Mouse (Mus musculus) ovary, postnatal 14 days (tissue): ENCODE measurements at regions not wholly inside any gene's neighbourhood (a gene's known extent, or its start where the extent isn't known, plus 50 kb on each side); places are given as distances from the start of the nearest gene placed in this dataset.

Experiments
- DNase-seq: peaks from one replicate; pipeline ENCODE4 v3.0.0; 2022; ENCODE audit warnings: low spot score

GRCm38 (mm10) chr13:14898495-14898894, 268.5 kb downstream of the AW209491 start:
- DNase-seq = no peak

- DNase-seq = no peak
Measured at GRCm38 (mm10) chr13:14930137-14930785, 300.3 kb downstream of the AW209491 start.

GRCm38 (mm10) chr13:14966187-14966726, 336.3 kb downstream of the AW209491 start:
- no peak for DNase-seq

GRCm38 (mm10) chr13:15002700-15003099, 372.7 kb downstream of the AW209491 start:
- DNase-seq = no peak

- DNase-seq = no peak
Measured at GRCm38 (mm10) chr13:15011638-15012037, 381.7 kb downstream of the AW209491 start.

GRCm38 (mm10) chr13:15018811-15019745, 389.1 kb downstream of the AW209491 start:
- no peak for DNase-seq

- DNase-seq = no peak
Measured at GRCm38 (mm10) chr13:15026601-15027000, 396.6 kb downstream of the AW209491 start.

- no peak for DNase-seq
Measured at GRCm38 (mm10) chr13:15052667-15053375, 410.2 kb upstream of the Gli3 start.

- no peak for DNase-seq
Measured at GRCm38 (mm10) chr13:15054705-15055104, 408.3 kb upstream of the Gli3 start.

GRCm38 (mm10) chr13:15078635-15079094, 384.4 kb upstream of the Gli3 start:
- no peak for DNase-seq

- DNase-seq = no peak
Measured at GRCm38 (mm10) chr13:15079148-15079547, 383.9 kb upstream of the Gli3 start.

- DNase-seq = no peak
Measured at GRCm38 (mm10) chr13:15082255-15082932, 380.6 kb upstream of the Gli3 start.

- DNase-seq = no peak
Measured at GRCm38 (mm10) chr13:15094836-15095235, 368.2 kb upstream of the Gli3 start.

- no peak for DNase-seq
Measured at GRCm38 (mm10) chr13:15107753-15108305, 355.2 kb upstream of the Gli3 start.

- DNase-seq = no peak
Measured at GRCm38 (mm10) chr13:15113383-15113782, 349.7 kb upstream of the Gli3 start.

- DNase-seq = no peak
Measured at GRCm38 (mm10) chr13:15130249-15130648, 332.8 kb upstream of the Gli3 start.

- no peak for DNase-seq
Measured at GRCm38 (mm10) chr13:15146167-15146566, 316.9 kb upstream of the Gli3 start.

- no peak for DNase-seq
Measured at GRCm38 (mm10) chr13:15180898-15181297, 282.1 kb upstream of the Gli3 start.

GRCm38 (mm10) chr13:15211635-15212352, 251.2 kb upstream of the Gli3 start:
- DNase-seq = no peak

GRCm38 (mm10) chr13:15212353-15212850, 250.6 kb upstream of the Gli3 start:
- peak; percentile 6 for DNase-seq
